Mouse (Mus musculus) mesoderm, embryonic 11.5 days (tissue): ENCODE measurements around the gene Trim2.

Experiments
- DNase-seq: peaks from one replicate; pipeline ENCODE4 v3.0.0-alpha.2; 2012; ENCODE audit warnings: low read depth, low spot score

Gene Trim2

DNA sequence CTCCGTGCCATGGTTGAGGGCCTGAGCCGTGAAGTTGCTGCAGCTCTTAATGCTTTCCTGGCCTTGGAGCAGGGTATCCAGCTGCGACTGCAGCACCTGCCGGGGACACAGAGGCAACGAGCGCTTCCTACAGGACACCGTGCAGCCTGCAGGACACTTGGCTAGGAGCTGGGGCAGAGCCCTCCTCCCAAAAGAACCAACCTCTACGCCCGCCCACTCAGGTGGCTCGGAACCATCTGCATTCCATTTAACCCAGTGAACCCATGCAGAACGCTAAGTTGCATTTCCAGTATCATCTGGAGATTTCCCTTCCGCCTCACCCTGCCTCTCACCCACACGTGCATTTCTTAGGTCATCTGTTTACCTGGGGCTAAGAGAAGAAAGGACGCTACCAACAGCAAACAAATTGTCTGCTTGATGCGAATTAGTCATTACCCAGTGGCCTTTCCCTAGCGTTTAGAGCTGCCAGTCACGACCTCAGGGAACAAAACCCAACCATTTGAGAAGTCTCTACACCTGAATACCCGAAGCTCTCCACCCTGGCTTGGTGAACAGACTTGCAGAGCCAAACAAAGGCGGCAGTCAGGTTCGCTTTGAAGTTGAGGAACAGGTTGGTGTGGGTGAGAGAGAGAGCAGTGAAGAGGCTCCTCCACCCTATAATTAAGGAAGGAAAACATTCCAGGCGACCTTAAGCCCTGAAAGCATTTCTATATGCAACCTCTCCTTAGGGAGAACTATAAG lies 115.4 kb downstream of the Trim2 start:
- no peak for DNase-seq

DNA sequence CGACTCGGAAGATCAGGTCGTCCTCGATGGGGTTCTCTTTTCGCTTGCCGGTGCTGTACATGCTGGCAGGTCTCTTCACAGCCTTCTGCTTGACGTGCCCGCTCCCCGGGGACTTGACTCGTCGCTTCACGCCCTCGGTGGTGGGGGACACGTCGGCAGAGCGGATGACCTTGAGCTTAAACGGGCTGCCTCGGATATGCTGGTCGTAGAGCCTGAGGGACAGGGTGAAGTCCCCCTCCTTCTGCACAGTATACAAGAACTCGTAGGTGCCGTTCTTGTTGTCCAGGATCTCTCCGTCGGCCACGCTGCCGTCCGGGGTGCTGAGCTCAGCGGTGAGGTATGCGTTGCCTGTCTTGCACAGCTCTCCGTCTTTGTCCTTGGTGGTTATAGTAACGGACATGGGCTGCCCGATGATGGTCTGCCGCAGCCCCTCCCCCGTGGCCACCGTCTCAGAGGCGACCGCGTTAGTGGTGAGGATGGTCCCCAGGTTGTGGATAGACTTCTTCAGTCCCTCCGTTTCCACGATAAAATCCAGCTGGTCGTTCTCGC lies 116.1 kb downstream of the Trim2 start:
- DNase-seq, result peak; percentile 61

DNA sequence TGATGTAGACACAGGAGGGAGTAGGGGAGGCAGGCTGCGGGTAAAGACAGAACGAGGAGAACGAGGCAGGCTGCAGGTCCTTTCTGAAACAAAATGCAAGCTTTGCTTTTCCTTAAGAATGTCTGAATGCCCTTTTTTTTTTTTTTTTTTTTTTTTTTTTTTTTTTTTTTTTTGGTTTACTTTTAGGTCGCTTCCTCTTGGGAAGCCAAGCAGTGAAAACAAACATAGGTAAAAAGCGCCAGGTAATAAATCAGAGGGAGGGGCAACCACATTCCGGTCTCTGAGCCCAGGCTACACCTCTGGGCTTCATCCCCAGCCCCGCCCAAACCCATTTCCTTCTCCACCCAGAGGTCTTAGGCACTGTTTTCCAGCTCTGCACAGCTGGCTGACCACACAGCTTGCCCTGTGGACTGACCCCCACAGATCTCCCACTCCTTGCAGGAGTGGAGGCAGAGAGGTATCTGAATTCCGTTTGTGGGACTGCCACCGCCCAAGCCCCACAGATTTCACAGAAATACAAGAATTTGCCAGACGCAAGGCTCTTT lies 117.0 kb downstream of the Trim2 start:
- no peak for DNase-seq

DNA sequence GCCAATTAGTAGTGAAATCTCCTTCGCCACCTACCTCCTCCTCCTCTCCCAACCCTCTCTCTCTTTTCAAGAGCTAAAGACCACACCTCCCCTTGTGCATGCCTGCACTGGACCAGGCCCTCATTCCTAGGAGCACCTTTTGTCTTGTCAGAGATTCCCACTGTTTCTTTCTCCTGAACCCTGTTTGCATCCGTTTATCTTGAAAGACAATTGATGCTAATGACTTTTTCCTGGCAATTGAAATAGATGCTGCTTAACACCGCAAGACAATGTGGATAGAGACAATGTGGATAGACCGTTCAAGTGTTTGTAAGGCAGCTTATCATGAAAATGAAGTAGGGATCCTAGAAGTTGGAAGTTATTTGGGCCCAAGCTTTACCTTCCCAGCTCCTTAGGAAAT lies 125.0 kb downstream of the Trim2 start:
- DNase-seq, result no peak

DNA sequence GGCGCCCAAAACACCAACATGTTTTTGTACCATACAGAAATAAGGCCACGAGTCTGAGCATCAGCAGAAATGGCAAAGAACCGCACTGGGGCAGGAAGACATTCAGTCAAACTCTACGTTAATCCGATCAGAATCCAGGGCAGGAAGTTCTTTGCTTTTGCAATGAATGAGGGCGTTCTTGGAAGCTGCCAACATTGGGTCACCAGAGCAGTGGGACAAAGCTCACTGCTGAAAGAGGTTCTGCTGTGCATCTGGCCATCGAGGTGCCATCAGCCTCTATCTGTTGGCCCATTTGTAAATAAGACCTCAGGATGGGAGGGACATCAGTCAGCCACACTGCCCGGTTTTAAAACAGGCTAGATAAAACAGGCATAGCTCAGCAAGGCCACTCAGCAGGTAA lies 125.6 kb downstream of the Trim2 start:
- DNase-seq, result no peak

DNA sequence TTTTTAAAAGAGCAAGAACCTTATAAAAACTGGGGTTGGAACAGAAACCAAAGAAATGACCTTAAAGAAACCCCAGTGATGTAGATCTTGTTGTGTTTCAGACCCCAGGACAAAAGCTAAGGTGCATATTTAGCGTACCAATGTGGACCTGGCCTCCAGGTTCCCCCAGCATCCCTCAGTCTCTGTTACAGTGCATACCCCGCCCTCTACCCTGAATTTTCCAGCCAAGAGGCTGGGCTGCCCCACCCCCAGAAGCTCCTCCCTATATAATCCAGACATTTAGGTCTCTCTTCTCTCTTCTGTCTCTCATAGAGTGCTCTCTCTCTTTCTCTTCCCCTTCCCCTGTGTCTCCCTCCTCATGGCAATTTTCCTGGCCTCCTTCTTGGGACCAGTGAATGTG lies 126.4 kb downstream of the Trim2 start:
- DNase-seq, result no peak

DNA sequence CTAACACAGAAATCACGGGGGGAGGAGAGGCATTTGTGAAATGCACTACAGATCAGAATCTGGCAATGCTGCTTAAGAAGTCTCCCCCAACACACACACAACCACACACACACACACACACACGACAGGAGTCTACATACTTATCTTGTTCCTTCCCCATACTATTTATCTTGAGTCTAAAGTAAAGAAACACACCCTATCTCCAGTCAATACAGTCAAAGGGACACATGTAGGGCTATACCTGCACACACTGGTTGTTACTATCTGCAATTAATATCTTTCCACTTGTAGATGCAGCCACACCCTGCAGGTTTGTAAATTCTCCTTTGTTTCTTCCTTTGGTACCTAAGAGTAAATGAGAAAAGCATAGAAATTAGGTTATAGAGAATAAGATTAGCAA lies 128.8 kb downstream of the Trim2 start:
- DNase-seq, result no peak

DNA sequence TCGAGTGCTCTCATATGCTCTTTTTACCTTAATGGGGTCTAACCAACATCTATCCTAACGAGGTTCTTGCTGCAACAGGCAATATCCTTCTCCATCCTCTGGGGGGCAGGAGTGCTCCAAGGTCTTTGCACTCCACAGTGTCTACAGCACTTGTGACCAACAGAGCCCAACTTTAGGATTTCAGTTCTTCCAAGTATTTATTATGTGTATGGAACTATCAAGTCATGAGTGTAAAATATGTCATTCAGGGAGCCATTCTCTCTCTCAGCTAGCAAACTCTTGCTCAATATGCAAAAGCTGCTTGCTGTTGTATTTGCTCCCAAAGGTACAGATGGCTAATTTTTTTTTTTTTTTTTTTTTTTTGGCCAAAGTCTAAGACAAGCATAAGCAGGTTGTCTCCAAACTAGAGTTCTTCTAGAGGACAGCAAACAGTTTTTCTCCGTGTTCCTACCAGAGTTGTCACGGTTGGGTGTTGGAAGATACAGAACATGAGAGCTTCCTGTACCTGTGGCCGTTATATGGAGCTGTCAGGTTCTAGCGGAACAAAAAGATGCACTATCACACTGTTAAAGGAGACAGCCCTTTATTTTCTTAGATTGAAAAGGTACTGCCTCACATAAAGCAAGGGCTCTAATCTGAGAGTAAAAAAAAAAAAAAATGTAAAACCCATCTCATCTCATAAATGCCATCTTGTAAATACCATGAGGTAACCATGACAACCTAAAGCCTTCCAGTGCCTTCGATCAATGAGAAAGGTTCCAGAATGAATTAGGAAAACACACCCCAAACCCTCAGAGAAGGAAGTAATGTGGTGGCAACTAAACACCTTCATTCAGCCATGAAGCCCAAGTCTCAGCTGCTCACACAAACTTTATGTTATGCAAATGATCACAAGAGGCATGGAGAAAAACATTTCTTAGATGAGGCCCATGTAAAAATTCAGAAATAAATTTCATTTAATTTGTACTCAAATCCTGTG lies 131.1 kb downstream of the Trim2 start:
- DNase-seq, result peak; percentile 77

DNA sequence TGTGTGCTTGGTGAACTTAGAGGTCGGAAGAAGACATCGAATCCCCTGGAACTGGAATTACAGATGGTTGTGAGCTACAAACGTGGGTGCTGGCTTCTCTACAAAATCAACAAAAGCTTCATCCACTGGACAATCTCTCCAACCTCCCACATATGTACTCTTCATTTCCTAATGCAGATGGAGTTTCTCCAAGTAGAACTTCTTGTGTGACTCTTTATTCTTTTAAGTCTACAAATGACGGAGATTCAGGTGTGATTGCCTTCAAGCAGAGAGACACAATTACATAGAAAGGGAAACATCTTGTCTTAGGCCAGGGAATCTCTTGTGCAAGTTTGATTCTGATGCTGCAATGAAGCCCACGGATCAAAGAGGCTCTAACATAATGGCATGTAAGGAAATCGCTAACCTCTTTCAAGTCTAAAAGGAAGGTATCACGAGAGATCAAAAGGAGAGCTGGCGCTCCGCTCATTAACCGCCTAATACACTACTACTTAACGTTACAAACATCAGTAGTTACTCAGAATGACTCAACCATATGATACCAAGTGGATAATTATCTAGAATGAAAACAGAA lies 133.0 kb downstream of the Trim2 start, which contains the start of gene Gm6525:
TSS of gene Gm6525 (plus strand) at position 524 of the 574 bp plus-strand sequence.
- no peak for DNase-seq

DNA sequence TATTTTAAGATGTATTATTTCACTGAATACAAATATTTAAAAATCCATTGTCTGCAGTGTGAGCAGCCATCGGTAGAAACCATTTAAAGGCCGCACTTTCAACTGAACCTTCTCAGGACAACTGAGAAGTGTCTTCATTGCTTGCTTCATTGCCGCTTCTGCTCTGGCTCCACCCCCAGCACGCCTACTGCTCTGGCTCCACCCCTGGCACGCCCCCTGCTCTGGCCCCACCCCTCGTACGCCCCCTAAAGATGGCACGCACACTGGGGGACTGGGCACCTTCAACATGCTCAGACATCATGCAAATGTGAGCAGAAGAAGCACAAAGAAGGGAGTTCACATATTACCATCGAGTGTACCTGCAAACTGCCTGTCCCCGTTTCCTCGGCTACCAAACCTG lies 134.3 kb downstream of the Trim2 start:
- no peak for DNase-seq

DNA sequence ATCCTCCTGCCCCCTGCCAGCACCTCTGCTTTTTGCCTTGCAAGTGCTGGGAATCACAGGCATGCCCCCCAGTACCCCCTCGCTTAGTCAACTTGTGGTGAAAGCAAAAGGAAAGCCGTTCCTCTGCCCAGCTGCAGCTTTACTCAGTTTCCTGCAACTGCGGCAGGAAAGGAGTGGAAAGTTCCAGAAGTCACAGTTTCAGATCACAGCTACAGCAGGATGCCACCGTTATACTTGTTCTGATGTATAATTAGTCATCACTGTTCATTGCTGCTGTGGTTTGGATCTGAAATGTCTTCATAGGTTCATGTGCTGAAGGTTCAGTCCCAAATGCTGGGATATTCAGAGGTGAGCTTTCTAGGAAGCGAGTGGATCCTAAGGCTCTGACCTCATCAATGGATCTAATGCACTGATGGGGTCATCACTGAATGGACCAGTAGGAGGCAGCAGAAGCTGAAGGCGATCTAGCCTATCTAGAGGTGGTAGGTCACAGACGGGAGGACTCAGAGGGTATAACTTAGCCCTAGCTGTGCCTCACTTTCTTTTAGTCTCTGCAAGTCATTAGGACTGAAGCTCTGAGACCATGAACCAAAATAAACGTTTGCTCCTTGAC lies 137.2 kb downstream of the Trim2 start:
- DNase-seq, result no peak

DNA sequence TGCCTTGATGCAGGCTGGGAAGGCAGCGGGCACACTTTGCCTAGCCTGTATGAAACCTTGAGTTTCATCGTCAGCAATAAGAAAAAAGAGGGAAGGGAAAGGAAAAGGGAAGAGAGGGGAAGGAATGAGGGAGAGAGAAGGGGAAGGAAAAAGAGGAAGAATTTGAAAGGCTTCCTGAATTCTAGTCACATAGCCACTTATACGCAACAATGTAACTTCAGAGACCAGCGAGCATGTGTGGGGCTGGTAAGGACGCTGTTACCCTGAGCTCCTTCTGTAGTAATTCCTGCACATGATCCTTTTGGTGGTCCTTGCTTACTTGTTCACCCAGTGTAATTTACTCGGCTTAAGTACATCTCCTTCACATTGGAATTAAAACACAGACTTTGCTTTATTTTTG lies 137.7 kb downstream of the Trim2 start:
- DNase-seq, result no peak

DNA sequence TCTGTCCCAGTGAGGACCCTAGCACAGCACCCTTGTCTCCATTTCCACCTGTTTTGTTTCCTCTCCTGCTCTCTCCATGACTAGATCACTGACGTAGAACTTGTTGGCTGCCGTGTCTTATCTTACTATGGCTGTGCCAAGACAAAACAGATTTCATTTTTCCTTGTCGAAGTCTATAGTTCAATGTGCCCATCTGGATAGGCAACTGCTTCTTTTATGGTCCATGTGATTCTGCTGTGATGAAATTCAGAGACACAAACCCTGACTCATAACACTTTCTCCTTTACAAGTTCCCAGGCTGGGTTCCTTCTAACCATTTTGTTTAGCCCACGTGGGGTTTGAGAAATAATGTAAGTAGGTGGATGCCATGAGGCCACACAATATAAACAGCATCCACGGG lies 140.6 kb downstream of the Trim2 start:
- DNase-seq, result no peak

DNA sequence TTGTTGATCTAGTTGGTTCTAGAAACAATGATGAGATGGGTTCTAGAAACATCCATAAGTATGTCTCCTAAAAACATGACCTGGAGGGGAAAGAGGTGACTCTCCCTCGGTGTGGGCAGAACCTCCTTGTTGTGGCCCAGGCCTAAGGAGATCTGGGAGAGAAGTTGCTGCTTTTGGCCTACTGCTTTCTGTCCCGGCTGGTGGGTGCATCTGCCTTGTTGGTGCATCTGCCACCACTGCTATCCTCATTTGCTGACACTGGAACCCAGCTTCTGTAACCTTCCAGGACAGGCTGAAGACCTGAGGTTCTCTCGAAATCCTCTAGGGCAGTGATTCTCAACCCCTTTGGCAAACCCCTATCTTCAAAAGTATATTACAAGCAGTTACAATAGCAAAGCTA lies 141.3 kb downstream of the Trim2 start:
- no peak for DNase-seq

DNA sequence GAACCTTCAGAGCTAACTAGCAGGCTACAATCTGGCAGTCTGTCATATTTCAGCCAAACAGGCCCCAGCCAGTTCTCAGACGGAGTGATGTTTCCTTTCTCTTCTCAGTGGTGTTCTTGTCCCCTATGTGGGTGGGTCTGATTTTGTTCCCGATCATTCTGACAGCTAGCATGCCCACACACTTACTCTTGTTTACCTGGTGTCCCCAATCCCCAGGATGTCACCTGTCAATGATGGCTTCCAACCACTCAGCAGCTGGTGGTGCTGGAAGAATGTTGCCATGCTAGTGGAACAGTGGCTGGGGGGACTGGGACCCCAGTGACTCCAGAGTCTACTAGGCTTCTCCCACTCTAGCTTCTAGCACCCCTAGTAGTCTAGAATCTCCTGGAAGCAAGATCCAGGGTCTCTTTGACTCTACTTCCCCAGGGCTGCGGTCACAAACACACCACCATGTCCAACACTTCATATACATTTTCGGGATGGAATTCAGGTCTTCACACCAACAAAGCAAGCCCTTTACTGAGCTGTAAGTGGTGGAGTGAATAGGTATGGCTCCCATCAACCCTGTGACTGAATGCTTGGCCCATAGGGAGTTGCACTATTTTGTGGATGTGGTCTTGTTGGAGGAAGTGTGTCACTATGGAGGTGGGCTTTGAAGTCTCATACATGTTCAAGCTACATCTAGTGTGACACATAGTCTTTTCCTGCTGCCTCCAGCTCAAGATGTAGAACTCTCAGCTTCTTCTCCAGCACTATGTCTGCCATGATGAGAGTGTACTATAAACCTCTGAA lies 148.9 kb downstream of the Trim2 start:
- no peak for DNase-seq

DNA sequence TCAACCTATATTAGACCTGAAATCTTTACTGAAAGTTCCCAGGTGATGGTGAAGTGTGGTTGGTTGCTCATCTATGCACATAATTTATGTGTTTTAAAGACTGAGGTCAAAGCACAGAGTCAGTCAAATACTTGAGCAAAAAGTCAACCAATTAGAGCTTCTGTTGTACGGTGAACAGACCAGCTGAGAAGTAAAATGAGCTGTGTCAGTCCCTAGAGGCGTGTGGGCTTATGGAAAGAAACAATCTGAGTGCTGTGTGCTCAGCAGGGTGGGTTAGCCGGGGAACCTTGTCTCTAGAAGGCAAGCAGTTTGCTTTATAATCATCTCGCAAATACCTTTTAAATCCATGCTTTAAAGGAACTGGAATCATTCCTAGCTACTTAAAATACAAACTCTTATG lies 149.7 kb downstream of the Trim2 start:
- DNase-seq, result no peak

DNA sequence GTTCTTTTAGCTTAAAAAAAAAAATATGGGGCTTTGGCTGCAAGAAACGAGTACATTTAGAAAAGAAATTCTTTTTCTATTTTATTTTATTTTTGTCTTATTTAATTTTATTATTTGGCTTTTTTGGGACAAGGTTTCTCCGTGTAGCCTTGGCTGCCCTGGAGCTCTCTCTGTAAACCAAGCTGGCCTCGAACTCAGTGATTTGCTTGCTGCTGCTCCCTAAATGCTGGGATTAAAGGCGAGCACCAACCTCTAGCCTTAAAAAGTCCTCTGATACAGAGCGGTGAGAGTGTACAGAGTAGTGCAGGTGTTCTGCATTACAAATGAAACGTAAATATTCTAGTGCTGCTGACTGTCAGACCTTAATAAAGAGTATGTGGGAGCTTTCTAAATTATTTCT lies 150.6 kb downstream of the Trim2 start:
- no peak for DNase-seq

DNA sequence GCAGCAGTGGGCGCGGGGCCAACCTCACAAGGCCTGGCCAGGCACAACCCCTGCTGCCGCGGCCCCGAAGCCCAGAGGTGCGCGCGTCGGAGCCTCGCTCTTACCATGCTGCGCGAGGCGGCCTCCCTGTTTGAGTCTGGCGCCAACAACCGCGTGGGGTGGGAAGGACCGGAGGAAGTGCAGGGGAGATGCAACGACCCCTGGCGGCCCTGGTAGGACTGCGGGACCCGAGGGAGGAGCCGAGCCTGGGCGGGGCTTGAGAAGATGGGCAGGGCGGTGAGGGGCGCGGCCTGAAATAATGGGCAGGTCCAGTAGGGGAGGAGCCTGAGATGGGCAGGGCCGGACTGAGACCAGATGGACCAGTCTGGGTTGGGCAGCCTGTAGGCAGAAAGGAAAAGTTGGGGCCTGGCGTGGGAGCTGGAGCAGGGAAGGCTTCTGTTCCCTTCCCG lies 151.1 kb downstream of the Trim2 start, which contains the start of gene Mnd1:
TSS of gene Mnd1 (minus strand) at position 229 of the 449 bp plus-strand sequence.
- DNase-seq, result peak; percentile 98

DNA sequence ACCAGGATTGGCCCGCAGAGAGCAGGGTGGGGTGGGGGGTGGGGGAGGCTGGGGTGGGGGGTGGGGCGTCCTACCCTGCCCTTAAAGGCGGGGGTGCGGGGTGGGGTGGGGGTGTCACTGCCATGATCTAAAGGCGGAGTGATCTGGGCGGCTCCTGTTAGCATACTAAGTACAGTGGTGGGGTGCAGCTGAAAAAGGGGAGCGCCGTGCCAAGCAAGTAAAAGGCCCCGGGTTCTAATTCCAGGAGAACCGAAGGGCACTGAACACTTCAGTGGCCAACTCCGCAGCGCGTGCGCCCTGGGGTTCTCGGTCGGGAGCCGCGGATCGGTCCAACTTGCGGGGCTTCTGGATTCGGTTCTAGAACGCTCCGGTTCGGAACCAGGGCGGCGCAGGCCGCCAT lies 151.5 kb downstream of the Trim2 start:
- no peak for DNase-seq

DNA sequence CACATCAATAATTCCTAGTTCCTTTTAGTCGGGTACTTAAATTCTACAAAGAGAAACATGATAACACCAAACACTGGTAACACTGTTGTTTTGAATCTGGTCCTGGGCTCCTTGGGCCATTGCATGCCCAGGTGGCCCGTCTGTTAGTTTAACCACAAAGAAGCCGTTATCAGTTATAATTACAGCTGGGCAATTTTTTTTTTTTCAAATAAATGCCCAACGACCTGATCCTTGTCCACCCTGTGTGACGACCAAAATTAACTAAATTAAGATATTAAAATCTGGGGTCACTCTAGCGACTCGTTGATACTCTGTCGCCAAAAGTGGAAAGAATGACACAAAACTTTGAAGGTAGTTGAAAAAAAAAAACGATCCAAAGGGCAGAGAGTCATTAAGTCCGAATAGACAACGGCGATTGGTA lies 151.9 kb downstream of the Trim2 start:
- DNase-seq, result no peak
